Mouse (Mus musculus): Measurements from ENCODE around the gene Mia. TPM values are rescaled to one million over a fixed set of nuclear protein-coding genes. Genes with fewer than 3 reads are reported as not detected.

Mia gene
- polyA plus RNA-seq (2015; fragmentation: Nextera tagmentation; extraction: Ambion mirVana), result 127 and 146 TPM in 2 replicates

GRCm38 (mm10) chr7:27180837-27181695, at the start of gene Mia, which contains the start of gene Gm21983:
Gene Mia (minus strand): TSS chr7:27181157.
Gene Gm21983 (minus strand): TSS chr7:27181086.
- ATAC-seq (ENCODE audit: insufficient number of reproducible peaks, low FRiP score, low TSS enrichment, low read depth), result peak; percentile 4; the same call in 1 of the 2 replicates
- 58% methylated on average over 14 of the region's 14 CpGs for WGBS
- Histone ChIP-seq H3K9ac (peak within 1 kb of the TSS; percentile 14; the same call in 1 of the 2 replicates), H3K27ac (peak within 1 kb of the TSS; percentile 87), H3K4me2 (peak within 1 kb of the TSS; percentile 55), H3K4me1 (peaks cover 16% of the 10 kb centered on the region), H3K9me3 (no peaks in the 10 kb centered on the region), H3K4me3 (peak within 1 kb of the TSS; percentile 84), H3K36me3 (peaks cover 21% of the 10 kb centered on the region), H3K27me3 (no peaks in the 10 kb centered on the region)

- H3K9me3 ChIP-seq, result no peaks in the 10 kb centered on the region
- peak overlapping the region; percentile 94 for H3K27ac ChIP-seq
- peak overlapping the region; percentile 63 for H3K9ac ChIP-seq
- no peak for ATAC-seq (ENCODE audit: insufficient number of reproducible peaks, low FRiP score, low TSS enrichment, low read depth)
- H3K4me1 ChIP-seq, result peaks cover 59% of the 10 kb centered on the region
- H3K4me2 ChIP-seq, result peak overlapping the region; percentile 62
- peak overlapping the region; percentile 96 for H3K4me3 ChIP-seq
- no peaks in the 10 kb centered on the region for H3K36me3 ChIP-seq
- WGBS, result 17% methylated on average over 6 of the region's 6 CpGs
- H3K27me3 ChIP-seq, result no peaks in the 10 kb centered on the region
Measured at GRCm38 (mm10) chr7:27228865-27229264, 47.9 kb upstream of the Mia start.

- Histone ChIP-seq H3K27ac (peak within 1 kb of the TSS; percentile 94), H3K4me3 (peak within 1 kb of the TSS; percentile 96), H3K27me3 (no peaks in the 10 kb centered on the region), H3K9me3 (no peaks in the 10 kb centered on the region), H3K9ac (peak within 1 kb of the TSS; percentile 81), H3K4me1 (peaks cover 59% of the 10 kb centered on the region), H3K4me2 (peak within 1 kb of the TSS; percentile 62), H3K36me3 (no peaks in the 10 kb centered on the region)
- WGBS, result under 1% methylated on average over 49 of the region's 49 CpGs
- peak; percentile 82 for ATAC-seq (ENCODE audit: insufficient number of reproducible peaks, low FRiP score, low TSS enrichment, low read depth)
Measured at GRCm38 (mm10) chr7:27228281-27228821, 47.4 kb upstream of the Mia start, which contains the start of gene Itpkc. Gene Itpkc (minus strand): TSS chr7:27228661.

- H3K9me3 ChIP-seq, result no peaks in the 10 kb centered on the region
- H3K36me3 ChIP-seq, result no peaks in the 10 kb centered on the region; the same call in 1 of the 2 replicates
- peak overlapping the region; percentile 94; the same call in 1 of the 2 replicates for H3K27ac ChIP-seq
- H3K27me3 ChIP-seq, result no peaks in the 10 kb centered on the region
- peak overlapping the region; percentile 62 for H3K4me2 ChIP-seq
- ATAC-seq (ENCODE audit: insufficient number of reproducible peaks, low FRiP score, low TSS enrichment, low read depth), result no peak
- WGBS, result under 1% methylated on average over 10 of the region's 10 CpGs
- H3K4me1 ChIP-seq, result peaks cover 60% of the 10 kb centered on the region
- H3K4me3 ChIP-seq, result peak overlapping the region; percentile 96
- peak overlapping the region; percentile 81 for H3K9ac ChIP-seq
Measured at GRCm38 (mm10) chr7:27227676-27228075, 46.7 kb upstream of the Mia start.

- Histone ChIP-seq H3K4me2 (peak overlapping the region; percentile 62), H3K27me3 (no peaks in the 10 kb centered on the region), H3K4me3 (peak overlapping the region; percentile 96), H3K9me3 (no peaks in the 10 kb centered on the region), H3K27ac (no peak overlapping the region), H3K36me3 (no peaks in the 10 kb centered on the region; the same call in 1 of the 2 replicates), H3K4me1 (peaks cover 56% of the 10 kb centered on the region), H3K9ac (peak overlapping the region; percentile 81)
- ATAC-seq (ENCODE audit: insufficient number of reproducible peaks, low FRiP score, low TSS enrichment, low read depth), result no peak
- WGBS, result 30% methylated on average over 9 of the region's 9 CpGs
Measured at GRCm38 (mm10) chr7:27227276-27227675, 46.3 kb upstream of the Mia start.

GRCm38 (mm10) chr7:27224877-27225575, 44.1 kb upstream of the Mia start:
- ATAC-seq (ENCODE audit: insufficient number of reproducible peaks, low FRiP score, low TSS enrichment, low read depth), result no peak
- Histone ChIP-seq H3K4me3 (peak overlapping the region; percentile 96), H3K27me3 (no peaks in the 10 kb centered on the region), H3K27ac (peak overlapping the region; percentile 50), H3K9me3 (no peaks in the 10 kb centered on the region), H3K36me3 (peaks cover 5% of the 10 kb centered on the region), H3K4me1 (peaks cover 49% of the 10 kb centered on the region), H3K4me2 (peak overlapping the region; percentile 62), H3K9ac (peak overlapping the region; percentile 11; the same call in 1 of the 2 replicates)
- WGBS, result 52% methylated on average over 11 of the region's 11 CpGs

GRCm38 (mm10) chr7:27222538-27222937, 41.6 kb upstream of the Mia start:
- ATAC-seq (ENCODE audit: insufficient number of reproducible peaks, low FRiP score, low TSS enrichment, low read depth), result no peak
- WGBS, result 69% methylated on average over 1 of the region's 1 CpGs
- Histone ChIP-seq H3K27ac (no peak overlapping the region), H3K4me3 (no peak overlapping the region), H3K27me3 (no peaks in the 10 kb centered on the region), H3K9ac (no peak overlapping the region), H3K4me1 (peaks cover 44% of the 10 kb centered on the region), H3K36me3 (peaks cover 27% of the 10 kb centered on the region), H3K4me2 (no peak overlapping the region), H3K9me3 (no peaks in the 10 kb centered on the region)

GRCm38 (mm10) chr7:27221939-27222338, 41.0 kb upstream of the Mia start:
- no peak overlapping the region for H3K9ac ChIP-seq
- no peak for ATAC-seq (ENCODE audit: insufficient number of reproducible peaks, low FRiP score, low TSS enrichment, low read depth)
- WGBS, result 67% methylated on average over 6 of the region's 6 CpGs
- peaks cover 38% of the 10 kb centered on the region for H3K4me1 ChIP-seq
- H3K27me3 ChIP-seq, result no peaks in the 10 kb centered on the region
- no peak overlapping the region for H3K27ac ChIP-seq
- H3K9me3 ChIP-seq, result no peaks in the 10 kb centered on the region
- no peak overlapping the region for H3K4me3 ChIP-seq
- H3K36me3 ChIP-seq, result peaks cover 32% of the 10 kb centered on the region
- no peak overlapping the region for H3K4me2 ChIP-seq

- ATAC-seq (ENCODE audit: insufficient number of reproducible peaks, low FRiP score, low TSS enrichment, low read depth), result no peak
Measured at GRCm38 (mm10) chr7:27219937-27220336, 39.0 kb upstream of the Mia start.

GRCm38 (mm10) chr7:27218586-27218985, 37.6 kb upstream of the Mia start:
- no peak for ATAC-seq (ENCODE audit: insufficient number of reproducible peaks, low FRiP score, low TSS enrichment, low read depth)
- H3K27me3 ChIP-seq, result no peaks in the 10 kb centered on the region
- no peak overlapping the region for H3K4me3 ChIP-seq
- 81% methylated on average over 7 of the region's 7 CpGs for WGBS
- peaks cover 60% of the 10 kb centered on the region for H3K36me3 ChIP-seq
- H3K27ac ChIP-seq, result no peak overlapping the region
- no peak overlapping the region for H3K4me2 ChIP-seq
- no peak overlapping the region for H3K9ac ChIP-seq
- H3K9me3 ChIP-seq, result no peaks in the 10 kb centered on the region
- 0 out of 2 replicates have a peak, but pooled peaks cover 5% of the 10 kb centered on the region for H3K4me1 ChIP-seq

More at GRCm38 (mm10) chr7:27219937-27220336, 39.0 kb upstream of the Mia start:
- Histone ChIP-seq H3K4me2 (no peak overlapping the region), H3K27ac (no peak overlapping the region), H3K27me3 (no peaks in the 10 kb centered on the region), H3K4me1 (peaks cover 18% of the 10 kb centered on the region), H3K4me3 (no peak overlapping the region), H3K36me3 (peaks cover 50% of the 10 kb centered on the region), H3K9me3 (no peaks in the 10 kb centered on the region), H3K9ac (no peak overlapping the region)
- 76% methylated on average over 11 of the region's 11 CpGs for WGBS

- Histone ChIP-seq H3K4me2 (no peak overlapping the region), H3K36me3 (peaks cover 85% of the 10 kb centered on the region), H3K9ac (no peak overlapping the region), H3K9me3 (no peaks in the 10 kb centered on the region), H3K27ac (no peak overlapping the region), H3K4me1 (no peaks in the 10 kb centered on the region), H3K4me3 (no peak overlapping the region), H3K27me3 (no peaks in the 10 kb centered on the region)
- WGBS, result 86% methylated on average over 2 of the region's 2 CpGs
- ATAC-seq (ENCODE audit: insufficient number of reproducible peaks, low FRiP score, low TSS enrichment, low read depth), result no peak
Measured at GRCm38 (mm10) chr7:27212626-27213025, 31.7 kb upstream of the Mia start.
